Mouse (Mus musculus): ENCODE measurements at regions not wholly inside any gene's neighbourhood (a gene's known extent, or its start where the extent isn't known, plus 50 kb on each side); places are given as distances from the start of the nearest gene placed in this dataset.

- H3K9me3 ChIP-seq (ENCODE audit: control insufficient read depth, low read length), result no peaks in the 10 kb centered on the region
- no peaks in the 10 kb centered on the region for H3K27me3 ChIP-seq (ENCODE audit: control insufficient read depth, insufficient read depth, low read length)
- H3K4me2 ChIP-seq (ENCODE audit: low read depth, severe bottlenecking), result no peak overlapping the region
- H3K4me1 ChIP-seq (ENCODE audit: control insufficient read depth, insufficient read depth, low read length), result no peaks in the 10 kb centered on the region
- H3K9ac ChIP-seq (ENCODE audit: low read length), result no peak overlapping the region
- no peaks in the 10 kb centered on the region for H3K36me3 ChIP-seq (ENCODE audit: control insufficient read depth, insufficient read depth, low read length)
- DNase-seq (ENCODE audit: low spot score), result no peak
- H3K27ac ChIP-seq (replicated peaks; ENCODE audit: low read depth, low read length), result no peak overlapping the region
- H3K4me3 ChIP-seq (ENCODE audit: low read depth, low read length), result no peak overlapping the region
- 96% methylated on average over 3 of the region's 3 CpGs for WGBS
- ATAC-seq (ENCODE audit: insufficient number of reproducible peaks, low FRiP score, low TSS enrichment, low read depth), result no peak
Measured at GRCm38 (mm10) chr10:46321040-46321439, 743.4 kb downstream of the Hace1 start.

- H3K9me3 ChIP-seq (ENCODE audit: control insufficient read depth, low read length), result no peaks in the 10 kb centered on the region
- ATAC-seq (ENCODE audit: insufficient number of reproducible peaks, low FRiP score, low TSS enrichment, low read depth) (no peak), DNase-seq (ENCODE audit: low spot score) (no peak)
- H3K4me1 ChIP-seq (ENCODE audit: control insufficient read depth, insufficient read depth, low read length), result no peaks in the 10 kb centered on the region
- H3K9ac ChIP-seq (ENCODE audit: low read length), result no peak overlapping the region
- no peak overlapping the region for H3K4me3 ChIP-seq (ENCODE audit: low read depth, low read length)
- 83% methylated on average over 1 of the region's 1 CpGs for WGBS
- H3K27ac ChIP-seq (replicated peaks; ENCODE audit: low read depth, low read length), result no peak overlapping the region
- no peak overlapping the region for H3K4me2 ChIP-seq (ENCODE audit: low read depth, severe bottlenecking)
- no peaks in the 10 kb centered on the region for H3K36me3 ChIP-seq (ENCODE audit: control insufficient read depth, insufficient read depth, low read length)
- no peaks in the 10 kb centered on the region for H3K27me3 ChIP-seq (ENCODE audit: control insufficient read depth, insufficient read depth, low read length)
Measured at GRCm38 (mm10) chr10:46329052-46329451, 751.4 kb downstream of the Hace1 start.

GRCm38 (mm10) chr10:46331599-46332283 is 754.1 kb downstream of the Hace1 start:
- Histone ChIP-seq H3K4me2 (ENCODE audit: low read depth, severe bottlenecking) (no peak overlapping the region), H3K9ac (ENCODE audit: low read length) (no peak overlapping the region), H3K36me3 (ENCODE audit: control insufficient read depth, insufficient read depth, low read length) (no peaks in the 10 kb centered on the region), H3K27ac (replicated peaks; ENCODE audit: low read depth, low read length) (no peak overlapping the region), H3K4me1 (ENCODE audit: control insufficient read depth, insufficient read depth, low read length) (no peaks in the 10 kb centered on the region), H3K4me3 (ENCODE audit: low read depth, low read length) (no peak overlapping the region), H3K9me3 (ENCODE audit: control insufficient read depth, low read length) (no peaks in the 10 kb centered on the region), H3K27me3 (ENCODE audit: control insufficient read depth, insufficient read depth, low read length) (no peaks in the 10 kb centered on the region)
- ATAC-seq (ENCODE audit: insufficient number of reproducible peaks, low FRiP score, low TSS enrichment, low read depth) (no peak), DNase-seq (ENCODE audit: low spot score) (no peak)

- Histone ChIP-seq H3K36me3 (ENCODE audit: control insufficient read depth, insufficient read depth, low read length) (no peaks in the 10 kb centered on the region), H3K9ac (ENCODE audit: low read length) (no peak overlapping the region), H3K4me2 (ENCODE audit: low read depth, severe bottlenecking) (no peak overlapping the region), H3K27me3 (ENCODE audit: control insufficient read depth, insufficient read depth, low read length) (no peaks in the 10 kb centered on the region), H3K4me1 (ENCODE audit: control insufficient read depth, insufficient read depth, low read length) (no peaks in the 10 kb centered on the region), H3K4me3 (ENCODE audit: low read depth, low read length) (no peak overlapping the region), H3K9me3 (ENCODE audit: control insufficient read depth, low read length) (no peaks in the 10 kb centered on the region), H3K27ac (replicated peaks; ENCODE audit: low read depth, low read length) (no peak overlapping the region)
- ATAC-seq (ENCODE audit: insufficient number of reproducible peaks, low FRiP score, low TSS enrichment, low read depth) (no peak), DNase-seq (ENCODE audit: low spot score) (no peak)
Measured at GRCm38 (mm10) chr10:46333231-46333630, 755.6 kb downstream of the Hace1 start.

- Histone ChIP-seq H3K9ac (ENCODE audit: low read length) (no peak overlapping the region), H3K9me3 (ENCODE audit: control insufficient read depth, low read length) (no peaks in the 10 kb centered on the region), H3K27me3 (ENCODE audit: control insufficient read depth, insufficient read depth, low read length) (no peaks in the 10 kb centered on the region), H3K4me1 (ENCODE audit: control insufficient read depth, insufficient read depth, low read length) (no peaks in the 10 kb centered on the region), H3K4me2 (ENCODE audit: low read depth, severe bottlenecking) (no peak overlapping the region), H3K27ac (replicated peaks; ENCODE audit: low read depth, low read length) (no peak overlapping the region), H3K4me3 (ENCODE audit: low read depth, low read length) (no peak overlapping the region), H3K36me3 (ENCODE audit: control insufficient read depth, insufficient read depth, low read length) (no peaks in the 10 kb centered on the region)
- WGBS, result 80% methylated on average over 4 of the region's 4 CpGs
- no peak for DNase-seq (ENCODE audit: low spot score)
- no peak for ATAC-seq (ENCODE audit: insufficient number of reproducible peaks, low FRiP score, low TSS enrichment, low read depth)
Measured at GRCm38 (mm10) chr10:46345315-46345714, 767.7 kb downstream of the Hace1 start.

GRCm38 (mm10) chr10:46349613-46350012 is 772.0 kb downstream of the Hace1 start:
- Histone ChIP-seq H3K4me1 (ENCODE audit: control insufficient read depth, insufficient read depth, low read length) (no peaks in the 10 kb centered on the region), H3K36me3 (ENCODE audit: control insufficient read depth, insufficient read depth, low read length) (no peaks in the 10 kb centered on the region), H3K9ac (ENCODE audit: low read length) (no peak overlapping the region), H3K4me2 (ENCODE audit: low read depth, severe bottlenecking) (no peak overlapping the region), H3K27me3 (ENCODE audit: control insufficient read depth, insufficient read depth, low read length) (no peaks in the 10 kb centered on the region), H3K9me3 (ENCODE audit: control insufficient read depth, low read length) (no peaks in the 10 kb centered on the region), H3K27ac (replicated peaks; ENCODE audit: low read depth, low read length) (no peak overlapping the region), H3K4me3 (ENCODE audit: low read depth, low read length) (no peak overlapping the region)
- DNase-seq (ENCODE audit: low spot score) (no peak), ATAC-seq (ENCODE audit: insufficient number of reproducible peaks, low FRiP score, low TSS enrichment, low read depth) (no peak)
- 74% methylated on average over 4 of the region's 4 CpGs for WGBS

- DNase-seq (ENCODE audit: low spot score), result no peak
- Histone ChIP-seq H3K27ac (replicated peaks; ENCODE audit: low read depth, low read length) (no peak overlapping the region), H3K4me1 (ENCODE audit: control insufficient read depth, insufficient read depth, low read length) (no peaks in the 10 kb centered on the region), H3K36me3 (ENCODE audit: control insufficient read depth, insufficient read depth, low read length) (no peaks in the 10 kb centered on the region), H3K4me2 (ENCODE audit: low read depth, severe bottlenecking) (no peak overlapping the region), H3K27me3 (ENCODE audit: control insufficient read depth, insufficient read depth, low read length) (no peaks in the 10 kb centered on the region), H3K9me3 (ENCODE audit: control insufficient read depth, low read length) (no peaks in the 10 kb centered on the region), H3K4me3 (ENCODE audit: low read depth, low read length) (no peak overlapping the region), H3K9ac (ENCODE audit: low read length) (no peak overlapping the region)
- no peak for ATAC-seq (ENCODE audit: insufficient number of reproducible peaks, low FRiP score, low TSS enrichment, low read depth)
- 61% methylated on average over 2 of the region's 2 CpGs for WGBS
Measured at GRCm38 (mm10) chr10:46350196-46350595, 772.6 kb downstream of the Hace1 start.

- H3K4me2 ChIP-seq (ENCODE audit: low read depth, severe bottlenecking), result no peak overlapping the region
- no peaks in the 10 kb centered on the region for H3K4me1 ChIP-seq (ENCODE audit: control insufficient read depth, insufficient read depth, low read length)
- H3K9me3 ChIP-seq (ENCODE audit: control insufficient read depth, low read length), result no peaks in the 10 kb centered on the region
- H3K36me3 ChIP-seq (ENCODE audit: control insufficient read depth, insufficient read depth, low read length), result no peaks in the 10 kb centered on the region
- no peak overlapping the region for H3K9ac ChIP-seq (ENCODE audit: low read length)
- H3K27ac ChIP-seq (replicated peaks; ENCODE audit: low read depth, low read length), result no peak overlapping the region
- no peak overlapping the region for H3K4me3 ChIP-seq (ENCODE audit: low read depth, low read length)
- no peak for ATAC-seq (ENCODE audit: insufficient number of reproducible peaks, low FRiP score, low TSS enrichment, low read depth)
- H3K27me3 ChIP-seq (ENCODE audit: control insufficient read depth, insufficient read depth, low read length), result no peaks in the 10 kb centered on the region
- WGBS, result 82% methylated on average over 1 of the region's 1 CpGs
- DNase-seq (ENCODE audit: low spot score), result no peak
Measured at GRCm38 (mm10) chr10:46356775-46357174, 779.1 kb downstream of the Hace1 start.
